Mouse (Mus musculus): ENCODE measurements around the gene Ephb1. TPM values are rescaled to one million over a fixed set of nuclear protein-coding genes. Genes with fewer than 3 reads are reported as not detected.

Ephb1 gene
- total and polyA plus RNA-seq, 2 experiments, result under 0.01 to 0.05 TPM

GRCm38 (mm10) chr9:101976884-101977465 is 377.5 kb downstream of the Ephb1 start:
- Histone ChIP-seq H3K9ac (ENCODE audit: low read depth, low read length) (no peak overlapping the region), H3K79me2 (ENCODE audit: control insufficient read depth, insufficient read depth, low read length) (no peaks in the 10 kb centered on the region), H3K27ac (replicated peaks; ENCODE audit: insufficient read depth, low read depth, low read length) (no peak overlapping the region), H3K27me3 (ENCODE audit: control insufficient read depth, insufficient read depth, low read length) (no peaks in the 10 kb centered on the region), H3K4me1 (ENCODE audit: control insufficient read depth, insufficient read depth, low read length) (no peaks in the 10 kb centered on the region), H3K4me3 (ENCODE audit: insufficient read depth, low read depth, low read length) (no peak overlapping the region), H3K36me3 (ENCODE audit: control insufficient read depth, insufficient read depth, low read length) (no peaks in the 10 kb centered on the region)
- DNase-seq (ENCODE audit: extremely low read depth, low read depth, low spot score), result no peak
- no peak for TF ChIP-seq POLR2A (IDR thresholded peaks at IDR 0.05; ENCODE audit: extremely low read depth, insufficient read depth, low read length)
- 85% methylated on average over 4 of the region's 4 CpGs for WGBS

- Histone ChIP-seq H3K27me3 (ENCODE audit: control insufficient read depth, insufficient read depth, low read length) (no peaks in the 10 kb centered on the region), H3K79me2 (ENCODE audit: control insufficient read depth, insufficient read depth, low read length) (no peaks in the 10 kb centered on the region), H3K4me3 (ENCODE audit: insufficient read depth, low read depth, low read length) (no peak overlapping the region), H3K27ac (replicated peaks; ENCODE audit: insufficient read depth, low read depth, low read length) (no peak overlapping the region), H3K9ac (ENCODE audit: low read depth, low read length) (no peak overlapping the region), H3K4me1 (ENCODE audit: control insufficient read depth, insufficient read depth, low read length) (no peaks in the 10 kb centered on the region), H3K36me3 (ENCODE audit: control insufficient read depth, insufficient read depth, low read length) (no peaks in the 10 kb centered on the region)
- WGBS, result 69% methylated on average over 8 of the region's 8 CpGs
- DNase-seq (ENCODE audit: extremely low read depth, low read depth, low spot score), result no peak
- TF ChIP-seq CTCF (IDR thresholded peaks at IDR 0.05; ENCODE audit: low read depth, low read length), result no peak
- no peak for TF ChIP-seq POLR2A (IDR thresholded peaks at IDR 0.05; ENCODE audit: extremely low read depth, insufficient read depth, low read length)
Observed at GRCm38 (mm10) chr9:101972314-101972713, 382.2 kb downstream of the Ephb1 start.

- Histone ChIP-seq H3K9ac (ENCODE audit: low read depth, low read length) (no peak overlapping the region), H3K27ac (replicated peaks; ENCODE audit: insufficient read depth, low read depth, low read length) (no peak overlapping the region), H3K36me3 (ENCODE audit: control insufficient read depth, insufficient read depth, low read length) (no peaks in the 10 kb centered on the region), H3K27me3 (ENCODE audit: control insufficient read depth, insufficient read depth, low read length) (no peaks in the 10 kb centered on the region), H3K79me2 (ENCODE audit: control insufficient read depth, insufficient read depth, low read length) (no peaks in the 10 kb centered on the region), H3K4me1 (ENCODE audit: control insufficient read depth, insufficient read depth, low read length) (no peaks in the 10 kb centered on the region), H3K4me3 (ENCODE audit: insufficient read depth, low read depth, low read length) (no peak overlapping the region)
- 40% methylated on average over 6 of the region's 6 CpGs for WGBS
- no peak for DNase-seq (ENCODE audit: extremely low read depth, low read depth, low spot score)
- TF ChIP-seq CTCF (IDR thresholded peaks at IDR 0.05; ENCODE audit: low read depth, low read length), result no peak
- no peak for TF ChIP-seq POLR2A (IDR thresholded peaks at IDR 0.05; ENCODE audit: extremely low read depth, insufficient read depth, low read length)
Observed at GRCm38 (mm10) chr9:101971806-101972205, 382.7 kb downstream of the Ephb1 start.

- Histone ChIP-seq H3K4me1 (ENCODE audit: control insufficient read depth, insufficient read depth, low read length) (no peaks in the 10 kb centered on the region), H3K79me2 (ENCODE audit: control insufficient read depth, insufficient read depth, low read length) (no peaks in the 10 kb centered on the region), H3K4me3 (ENCODE audit: insufficient read depth, low read depth, low read length) (no peak overlapping the region), H3K36me3 (ENCODE audit: control insufficient read depth, insufficient read depth, low read length) (no peaks in the 10 kb centered on the region), H3K27me3 (ENCODE audit: control insufficient read depth, insufficient read depth, low read length) (no peaks in the 10 kb centered on the region), H3K9ac (ENCODE audit: low read depth, low read length) (no peak overlapping the region), H3K27ac (replicated peaks; ENCODE audit: insufficient read depth, low read depth, low read length) (no peak overlapping the region)
- 32% methylated on average over 4 of the region's 4 CpGs for WGBS
- TF ChIP-seq POLR2A (IDR thresholded peaks at IDR 0.05; ENCODE audit: extremely low read depth, insufficient read depth, low read length), result no peak
- no peak for TF ChIP-seq CTCF (IDR thresholded peaks at IDR 0.05; ENCODE audit: low read depth, low read length)
- no peak for DNase-seq (ENCODE audit: extremely low read depth, low read depth, low spot score)
Observed at GRCm38 (mm10) chr9:101956228-101956627, 398.3 kb downstream of the Ephb1 start.

- DNase-seq (ENCODE audit: extremely low read depth, low read depth, low spot score), result no peak
- H3K27me3 ChIP-seq (ENCODE audit: control insufficient read depth, insufficient read depth, low read length), result no peaks in the 10 kb centered on the region
- WGBS, result 82% methylated on average over 4 of the region's 4 CpGs
- TF ChIP-seq POLR2A (IDR thresholded peaks at IDR 0.05; ENCODE audit: extremely low read depth, insufficient read depth, low read length) (no peak), CTCF (IDR thresholded peaks at IDR 0.05; ENCODE audit: low read depth, low read length) (no peak)
- H3K4me3 ChIP-seq (ENCODE audit: insufficient read depth, low read depth, low read length), result no peak overlapping the region
- no peak overlapping the region for H3K9ac ChIP-seq (ENCODE audit: low read depth, low read length)
- H3K27ac ChIP-seq (replicated peaks; ENCODE audit: insufficient read depth, low read depth, low read length), result no peak overlapping the region
- no peaks in the 10 kb centered on the region for H3K36me3 ChIP-seq (ENCODE audit: control insufficient read depth, insufficient read depth, low read length)
- H3K79me2 ChIP-seq (ENCODE audit: control insufficient read depth, insufficient read depth, low read length), result no peaks in the 10 kb centered on the region
- H3K4me1 ChIP-seq (ENCODE audit: control insufficient read depth, insufficient read depth, low read length), result no peaks in the 10 kb centered on the region
Observed at GRCm38 (mm10) chr9:101954529-101954928, 400.0 kb downstream of the Ephb1 start.

GRCm38 (mm10) chr9:101950101-101950500 is 404.4 kb downstream of the Ephb1 start:
- H3K36me3 ChIP-seq (ENCODE audit: control insufficient read depth, insufficient read depth, low read length), result no peaks in the 10 kb centered on the region
- no peaks in the 10 kb centered on the region for H3K27me3 ChIP-seq (ENCODE audit: control insufficient read depth, insufficient read depth, low read length)
- H3K79me2 ChIP-seq (ENCODE audit: control insufficient read depth, insufficient read depth, low read length), result no peaks in the 10 kb centered on the region
- no peak overlapping the region for H3K9ac ChIP-seq (ENCODE audit: low read depth, low read length)
- no peak for DNase-seq (ENCODE audit: extremely low read depth, low read depth, low spot score)
- 21% methylated on average over 3 of the region's 3 CpGs for WGBS
- no peak for TF ChIP-seq POLR2A (IDR thresholded peaks at IDR 0.05; ENCODE audit: extremely low read depth, insufficient read depth, low read length)
- no peak for TF ChIP-seq CTCF (IDR thresholded peaks at IDR 0.05; ENCODE audit: low read depth, low read length)
- no peak overlapping the region for H3K27ac ChIP-seq (replicated peaks; ENCODE audit: insufficient read depth, low read depth, low read length)
- no peaks in the 10 kb centered on the region for H3K4me1 ChIP-seq (ENCODE audit: control insufficient read depth, insufficient read depth, low read length)
- H3K4me3 ChIP-seq (ENCODE audit: insufficient read depth, low read depth, low read length), result no peak overlapping the region
